Mouse (Mus musculus) liver, embryonic 14.5 days (tissue): Measurements from ENCODE around the gene Tceal9. TPM values are rescaled to one million over a fixed set of nuclear protein-coding genes. Genes with fewer than 3 reads are reported as not detected.
"Not testable (repeated sequence)": the region's sequence is repeated elsewhere in the genome, so short reads cannot be mapped to it uniquely, and the experiment has no call there.

Experiments
- ATAC-seq: fragments of 200-750 bp; cut with Nextera tagmentation; 2 replicates; pipeline ENCODE4 v1.8.0; 2017; ENCODE audit warnings: moderate number of reproducible peaks, mild to moderate bottlenecking, moderate library complexity; ENCODE audit not compliant: insufficient read depth
- DNase-seq, 3 experiments: peaks; one replicate each; pipeline ENCODE4 v3.0.0-alpha.2; 2012 to 2013; ENCODE audit warnings: low read depth in 3 of 3, low spot score in 3 of 3
- H3K27ac ChIP-seq: fragments of 300-500 bp; sonication (generic); 2 replicates; pipeline ENCODE4 v1.5.1; 2014; ENCODE audit warnings: moderate library complexity, mild to moderate bottlenecking, control low read depth, inconsistent platforms
- H3K27me3 ChIP-seq: fragments of 300-500 bp; sonication (generic); 2 replicates; pipeline ENCODE4 v1.6.1; 2014; ENCODE audit warnings: mild to moderate bottlenecking, low read length, moderate library complexity; ENCODE audit not compliant: control insufficient read depth, insufficient read depth
- H3K36me3 ChIP-seq: fragments of 300-500 bp; sonication (generic); replicated peaks from 2 replicates; pipeline ENCODE4 v1.6.1; 2014; ENCODE audit warnings: low read depth; ENCODE audit not compliant: control insufficient read depth, insufficient read depth
- H3K4me1 ChIP-seq, 2 experiments: fragments of 200-500 bp in 1 of 2; fragments of 300-500 bp in 1 of 2; sonication (generic) in 1 of 2; replicated peaks; 2 replicates each; pipeline ENCODE4 v1.6.1; 2012 to 2014; ENCODE audit warnings: antibody characterized with exemption in 1 of 2, inconsistent platforms in 1 of 2, low read length in 1 of 2; ENCODE audit not compliant: control insufficient read depth in 2 of 2, insufficient read depth in 2 of 2
- H3K4me2 ChIP-seq: fragments of 300-500 bp; sonication (generic); 2 replicates; pipeline ENCODE4 v1.6.1; 2014; ENCODE audit warnings: low read depth, mild to moderate bottlenecking, control low read depth, moderate library complexity
- H3K4me3 ChIP-seq, 2 experiments: fragments of 200-500 bp in 1 of 2; fragments of 300-500 bp in 1 of 2; sonication (generic) in 1 of 2; 2 replicates each; pipeline ENCODE4 v1.5.1; 2012 to 2014; ENCODE audit warnings: low read depth in 2 of 2, low read length in 2 of 2, mild to moderate bottlenecking in 2 of 2, control low read depth in 1 of 2, inconsistent platforms in 1 of 2, moderate library complexity in 1 of 2; ENCODE audit not compliant: insufficient read depth in 1 of 2
- H3K9ac ChIP-seq: fragments of 300-500 bp; sonication (generic); replicated peaks from 2 replicates; pipeline ENCODE4 v1.6.1; 2014; ENCODE audit warnings: mild to moderate bottlenecking, control low read depth, moderate library complexity
- H3K9me3 ChIP-seq: fragments of 300-500 bp; sonication (generic); 2 replicates; pipeline ENCODE4 v1.6.1; 2016; ENCODE audit warnings: low read length, mixed read lengths; ENCODE audit not compliant: control insufficient read depth
- CTCF ChIP-seq: IDR thresholded peaks from 2 replicates; pipeline ENCODE4 v1.5.1; 2016; ENCODE audit warnings: antibody characterized with exemption, low read depth, control low read depth
- EP300 ChIP-seq: IDR thresholded peaks from 2 replicates; pipeline ENCODE4 v1.6.1; 2016; ENCODE audit warnings: antibody characterized with exemption, low read depth
- WGBS: fragments of 180-500 bp; shearing (Covaris S2); extraction: QIAGEN DNeasy Blood & Tissue Kit; methylation state at CpG from one replicate; pipeline ENCODE4 v1.1.7; 2014; ENCODE audit not compliant: insufficient replicate concordance; 5-methylcytosine and 5-hydroxymethylcytosine counted together
- polyA plus RNA-seq, 2 experiments: library from polyadenylated mRNA; depleted of rRNA in 1 of 2; stranded (reverse) in 1 of 2; unstranded in 1 of 2; fragments of >200 nt; fragmentation: Nextera tagmentation in 1 of 2; extraction: Ambion mirVana in 1 of 2; gene quantifications; 2 replicates each; pipeline versions ENCODE4 v1.2.1 to v1.2.3; 2012 to 2014

Gene Tceal9
- polyA plus RNA-seq, 2 experiments, result 128 to 233 TPM

GRCm38 (mm10) chrX:136249671-136250070, 4.8 kb downstream of the Tceal9 start:
- WGBS, result 64% methylated on average over 7 of the region's 7 CpGs
- Histone ChIP-seq H3K9me3 (no peaks in the 10 kb centered on the region), H3K36me3 (no peaks in the 10 kb centered on the region), H3K4me2 (no peak overlapping the region), H3K9ac (no peak overlapping the region), H3K4me3 (no peak overlapping the region), H3K4me1 (peaks cover 0 to 9% of the 10 kb centered on the region in 2 experiments; a peak in 2 of 4 replicates), H3K27ac (no peak overlapping the region), H3K27me3 (no peaks in the 10 kb centered on the region)
- TF ChIP-seq EP300 (no peak), CTCF (no peak)
- no peak for ATAC-seq
- DNase-seq, result no peak

- Histone ChIP-seq H3K36me3 (no peaks in the 10 kb centered on the region), H3K9ac (no peak overlapping the region), H3K27me3 (no peaks in the 10 kb centered on the region), H3K9me3 (no peaks in the 10 kb centered on the region), H3K4me3 (no peak overlapping the region), H3K4me2 (peak overlapping the region; percentile 29), H3K27ac (no peak overlapping the region), H3K4me1 (peaks cover 0 to 9% of the 10 kb centered on the region in 2 experiments; a peak in 2 of 4 replicates)
- WGBS, result 25% methylated on average over 6 of the region's 6 CpGs
- DNase-seq (peak in 1 of 3 experiments; percentile 14), ATAC-seq (peak; percentile 87)
- TF ChIP-seq EP300, result peak; percentile 45; the same call in 1 of the 2 replicates
- TF ChIP-seq CTCF, result no peak
These were observed 7.3 kb downstream of the Tceal9 start for GRCm38 (mm10) chrX:136252023-136252729.

GRCm38 (mm10) chrX:136267720-136268119, 22.8 kb downstream of the Tceal9 start:
- no peak overlapping the region for H3K9ac ChIP-seq
- H3K4me3 ChIP-seq, result no peak overlapping the region
- 58% methylated on average over 5 of the region's 5 CpGs for WGBS
- no peak overlapping the region for H3K27ac ChIP-seq
- no peaks in the 10 kb centered on the region for H3K9me3 ChIP-seq
- TF ChIP-seq EP300, result no peak
- TF ChIP-seq CTCF, result no peak
- H3K4me2 ChIP-seq, result no peak overlapping the region
- ATAC-seq (no peak), DNase-seq (no peak)
- no peaks in the 10 kb centered on the region; a peak in 1 of 4 replicates for H3K4me1 ChIP-seq
- H3K27me3 ChIP-seq, result no peaks in the 10 kb centered on the region
- no peaks in the 10 kb centered on the region for H3K36me3 ChIP-seq

DNA sequence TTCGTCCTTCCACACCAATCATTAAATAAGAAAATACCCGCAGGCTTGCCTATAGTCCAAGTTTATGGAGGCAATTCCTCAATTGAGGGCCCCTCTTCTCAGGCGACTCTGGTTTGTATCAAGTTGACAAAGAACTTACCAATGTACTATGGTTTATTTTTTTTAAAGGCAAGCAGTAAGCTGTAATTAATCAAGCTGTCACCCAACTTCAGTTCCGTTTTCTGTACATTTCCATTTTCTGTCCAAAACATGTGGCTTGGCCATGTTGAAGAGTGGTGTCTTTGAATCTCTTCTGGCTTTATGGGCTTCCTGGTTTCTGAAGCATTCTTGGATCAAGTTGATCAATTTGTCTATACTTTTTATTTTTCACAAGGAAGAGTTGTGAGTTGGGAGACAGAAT, 23.3 kb downstream of the Tceal9 start:
- 46% methylated on average over 4 of the region's 4 CpGs for WGBS
- ATAC-seq (no peak), DNase-seq (no peak)
- Histone ChIP-seq H3K36me3 (no peaks in the 10 kb centered on the region), H3K4me3 (no peak overlapping the region), H3K9ac (no peak overlapping the region), H3K27ac (no peak overlapping the region), H3K4me1 (no peaks in the 10 kb centered on the region; a peak in 1 of 4 replicates), H3K9me3 (no peaks in the 10 kb centered on the region), H3K27me3 (no peaks in the 10 kb centered on the region), H3K4me2 (no peak overlapping the region)
- TF ChIP-seq EP300 (no peak), CTCF (no peak)

DNA sequence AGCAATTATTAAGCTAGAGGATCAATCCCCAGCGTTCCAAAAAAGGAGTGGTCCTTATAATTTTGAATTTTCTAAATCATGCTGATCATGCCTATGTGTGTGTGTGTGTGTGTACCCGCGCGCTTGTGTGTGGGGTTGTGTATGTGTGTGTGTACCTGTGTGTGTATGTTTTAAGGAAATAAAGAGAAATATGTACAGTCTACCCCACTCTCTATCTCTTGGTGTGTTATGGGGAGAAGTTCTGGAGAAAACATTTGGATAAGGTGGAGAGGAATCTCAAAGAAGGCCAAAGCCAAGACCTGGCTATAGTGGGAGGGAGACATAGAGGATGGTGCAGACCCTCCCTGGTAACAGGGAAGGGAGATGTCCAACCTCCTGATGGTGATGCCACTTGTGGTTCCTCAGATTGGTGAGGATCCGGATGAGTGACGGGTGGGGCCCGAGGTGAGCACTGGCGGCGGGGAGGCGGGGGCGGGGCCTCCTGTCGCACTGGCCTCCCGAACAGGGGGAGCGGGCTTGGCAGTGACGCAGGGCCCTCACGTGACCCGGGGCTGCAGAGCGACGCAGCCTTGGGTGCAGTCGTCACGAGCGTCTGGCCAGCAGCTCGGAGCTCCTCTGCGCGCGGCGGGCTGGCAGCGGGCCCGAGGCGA, 25.0 kb downstream of the Tceal9 start, which contains the start of gene Bex3:
Bex3 (plus strand) TSS at position 511 of the 650 bp plus-strand sequence.
- not testable (repeated sequence) for H3K4me1 ChIP-seq, H3K27me3 ChIP-seq, H3K9me3 ChIP-seq, H3K27ac ChIP-seq, H3K36me3 ChIP-seq, DNase-seq
- WGBS, result 66% methylated on average over 4 of the region's 30 CpGs
- Histone ChIP-seq H3K9ac (peak within 1 kb of the TSS; percentile 51), H3K4me3 (peak within 1 kb of the TSS; percentile 46 to 53), H3K4me2 (peak within 1 kb of the TSS; percentile 54)
- ATAC-seq, result peak; percentile 97

DNA sequence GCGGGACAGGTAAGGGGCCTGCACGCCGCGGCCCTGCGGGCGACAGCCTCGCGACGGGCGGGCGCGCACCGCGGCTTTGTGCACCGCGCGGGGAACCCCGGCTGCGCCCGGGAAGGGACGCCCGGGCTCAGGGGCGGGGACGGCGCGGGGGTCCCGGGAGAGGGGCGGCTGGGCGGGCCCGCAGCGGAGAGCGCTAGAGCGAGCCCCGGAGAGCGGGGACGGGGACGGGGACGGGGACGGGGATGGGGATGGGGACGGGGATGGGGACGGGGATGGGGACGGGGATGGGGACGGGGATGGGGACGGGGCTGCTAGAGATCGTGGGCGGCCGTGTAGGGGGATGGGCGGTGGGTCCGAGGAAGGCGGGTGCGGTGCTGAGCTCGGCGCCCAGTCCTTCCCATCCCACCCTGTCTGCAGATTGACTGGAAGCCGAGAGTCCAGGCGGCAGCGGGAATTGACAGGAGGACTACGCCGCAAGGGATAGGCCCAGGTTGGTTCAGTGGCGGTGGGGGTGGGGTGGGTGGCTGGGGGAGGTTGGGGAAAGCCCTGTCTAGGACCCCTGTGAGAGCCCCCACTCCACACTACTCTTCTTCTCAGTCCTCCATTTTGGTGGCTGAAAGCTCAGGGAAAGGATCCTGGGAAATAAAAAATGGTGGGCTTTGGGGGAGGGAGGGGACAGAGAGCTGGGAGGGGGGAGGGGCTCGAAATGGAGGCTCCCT, 25.7 kb downstream of the Tceal9 start:
- not testable (repeated sequence) for H3K27ac ChIP-seq, DNase-seq
- H3K9ac ChIP-seq, result peak overlapping the region; percentile 51

More for the DNA sequence above, 25.7 kb downstream of the Tceal9 start:
- H3K4me1 ChIP-seq, H3K36me3 ChIP-seq, H3K27me3 ChIP-seq, H3K9me3 ChIP-seq: not testable (repeated sequence)
- peak; percentile 32; the same call in 1 of the 2 replicates for ATAC-seq
- H3K4me3 ChIP-seq, result peak overlapping the region; percentile 46 to 53
- WGBS, result 20% methylated on average over 20 of the region's 60 CpGs
- H3K4me2 ChIP-seq, result peak overlapping the region; percentile 54
